Mouse (Mus musculus): ENCODE results near the gene Zic1.

DNA sequence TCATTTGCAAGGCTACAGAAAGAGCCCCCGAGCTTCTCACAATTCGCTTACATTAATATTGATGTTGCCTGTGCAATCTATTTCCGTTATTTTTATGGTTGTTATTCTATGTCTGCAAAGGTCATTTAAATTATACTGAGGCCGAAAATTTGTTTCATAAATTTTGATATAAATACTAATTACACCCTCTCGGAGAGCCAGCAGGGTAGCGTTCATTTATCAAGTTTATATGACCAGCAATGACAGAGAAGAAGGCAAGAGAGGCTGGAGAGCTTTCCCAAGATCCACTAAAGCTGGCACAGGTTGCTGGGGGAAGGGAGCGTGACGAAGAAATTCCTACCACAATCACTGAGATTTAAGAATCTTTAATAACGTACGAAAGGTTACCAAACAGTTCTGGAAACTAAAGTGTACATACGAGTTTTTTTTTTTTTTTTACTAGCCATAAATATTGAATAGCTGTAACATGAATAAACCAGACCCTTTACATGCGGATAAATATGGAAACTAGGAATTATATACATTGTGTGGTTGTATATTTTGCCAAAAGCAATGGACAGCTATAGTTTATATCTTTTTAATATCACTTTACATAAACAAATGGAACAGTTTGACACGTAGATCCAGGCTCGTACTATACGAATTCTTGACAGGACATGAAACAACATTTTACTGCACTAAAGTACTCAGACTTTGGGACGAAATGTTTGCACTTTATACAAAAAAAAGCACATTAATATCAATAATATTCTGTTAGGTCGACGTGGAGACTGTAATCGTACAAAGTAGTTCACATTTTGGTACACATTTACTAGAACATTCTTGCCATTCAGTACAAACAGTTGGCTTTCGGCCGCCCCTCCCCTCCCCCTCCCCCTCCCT lies 5.2 kb downstream of the Zic1 start:
- TF ChIP-seq CTCF (IDR thresholded peaks at IDR 0.05; ENCODE audit: low read depth, low read length) (no peak), POLR2A (IDR thresholded peaks at IDR 0.05; ENCODE audit: extremely low read depth, insufficient read depth, low read length) (no peak)

Data from liver, adult 2 months (tissue).